Mouse (Mus musculus): ENCODE measurements around the gene Cdhr2. TPM values are rescaled to one million over a fixed set of nuclear protein-coding genes. Genes with fewer than 3 reads are reported as not detected.

The Cdhr2 gene
- polyA plus RNA-seq, 1 experiment from 2014 or later = 64.2 TPM

DNA sequence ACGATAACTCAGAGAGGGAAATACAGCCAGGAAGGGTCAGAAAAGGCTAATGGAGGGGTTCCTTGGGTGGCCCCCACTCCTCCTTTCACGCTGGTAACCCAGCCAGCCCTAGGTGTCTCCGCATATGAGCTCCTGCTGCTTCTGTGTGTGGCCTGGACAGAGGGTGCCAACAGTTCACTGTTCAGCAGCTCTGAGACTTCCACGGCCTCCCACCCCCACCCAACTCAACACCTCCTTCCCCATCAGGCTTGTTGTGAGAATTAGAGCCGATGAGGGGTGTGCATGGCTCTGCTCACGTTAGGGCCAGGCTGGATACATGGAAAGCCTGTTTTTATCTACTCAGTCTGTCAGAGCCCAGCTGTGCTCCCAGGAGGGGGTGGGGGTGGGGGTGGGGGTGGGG is 44.8 kb downstream of the Cdhr2 start:
- Histone ChIP-seq H3K27ac (ENCODE audit: low read length) (no peak overlapping the region), H3K27me3 (replicated peaks; ENCODE audit: control insufficient read depth, insufficient read depth, low read length) (peaks cover 27% of the 10 kb centered on the region), H3K4me3 (ENCODE audit: low read length) (no peak overlapping the region), H3K36me3 (ENCODE audit: control insufficient read depth, insufficient read depth, low read length) (no peaks in the 10 kb centered on the region), H3K9ac (ENCODE audit: low read depth, low read length) (no peak overlapping the region), H3K9me3 (ENCODE audit: control insufficient read depth, low read length) (no peaks in the 10 kb centered on the region), H3K4me2 (ENCODE audit: low read depth, low read length) (no peak overlapping the region), H3K4me1 (ENCODE audit: control insufficient read depth, insufficient read depth, low read length) (peaks cover 6% of the 10 kb centered on the region; the same call in 1 of the 2 replicates)
- ATAC-seq = no peak
- 43% methylated on average over 6 of the region's 6 CpGs for WGBS

DNA sequence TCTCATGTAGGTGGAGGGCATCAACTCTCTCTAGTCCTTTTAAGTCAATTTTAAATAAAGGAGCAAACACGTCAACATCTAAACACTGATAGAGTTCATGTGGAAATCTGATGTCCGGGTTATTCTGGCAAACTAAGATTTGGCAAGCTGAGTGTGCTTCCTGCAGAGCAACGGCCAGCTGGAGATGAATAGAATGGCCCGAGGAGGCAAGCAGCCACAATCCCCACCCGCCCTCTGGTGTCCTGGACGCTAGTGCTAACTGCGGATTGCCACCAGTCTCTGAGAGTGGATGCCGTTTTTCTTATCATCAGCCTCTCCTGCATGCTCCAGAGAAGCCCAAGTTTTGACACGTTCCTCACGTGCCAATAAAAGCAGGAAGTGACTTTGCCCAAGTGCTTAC is 45.6 kb downstream of the Cdhr2 start:
- Histone ChIP-seq H3K36me3 (ENCODE audit: control insufficient read depth, insufficient read depth, low read length) (no peaks in the 10 kb centered on the region), H3K27me3 (replicated peaks; ENCODE audit: control insufficient read depth, insufficient read depth, low read length) (peaks cover 27% of the 10 kb centered on the region), H3K9ac (ENCODE audit: low read depth, low read length) (no peak overlapping the region), H3K9me3 (ENCODE audit: control insufficient read depth, low read length) (no peaks in the 10 kb centered on the region), H3K4me1 (ENCODE audit: control insufficient read depth, insufficient read depth, low read length) (peaks cover 6% of the 10 kb centered on the region; the same call in 1 of the 2 replicates), H3K4me3 (ENCODE audit: low read length) (no peak overlapping the region), H3K27ac (ENCODE audit: low read length) (no peak overlapping the region), H3K4me2 (ENCODE audit: low read depth, low read length) (no peak overlapping the region)
- no peak for ATAC-seq
- 38% methylated on average over 10 of the region's 10 CpGs for WGBS

- no peak overlapping the region for H3K4me3 ChIP-seq (ENCODE audit: low read length)
- no peak overlapping the region for H3K27ac ChIP-seq (ENCODE audit: low read length)
- H3K36me3 ChIP-seq (ENCODE audit: control insufficient read depth, insufficient read depth, low read length) = no peaks in the 10 kb centered on the region
- 83% methylated on average over 8 of the region's 8 CpGs for WGBS
- no peaks in the 10 kb centered on the region for H3K9me3 ChIP-seq (ENCODE audit: control insufficient read depth, low read length)
- H3K27me3 ChIP-seq (replicated peaks; ENCODE audit: control insufficient read depth, insufficient read depth, low read length) = peaks cover 31% of the 10 kb centered on the region
- H3K4me2 ChIP-seq (ENCODE audit: low read depth, low read length) = no peak overlapping the region
- H3K4me1 ChIP-seq (ENCODE audit: control insufficient read depth, insufficient read depth, low read length) = peaks cover 6% of the 10 kb centered on the region; the same call in 1 of the 2 replicates
- no peak overlapping the region for H3K9ac ChIP-seq (ENCODE audit: low read depth, low read length)
- ATAC-seq = no peak
Observed at GRCm38 (mm10) chr13:54748190-54748589, 46.9 kb downstream of the Cdhr2 start.

DNA sequence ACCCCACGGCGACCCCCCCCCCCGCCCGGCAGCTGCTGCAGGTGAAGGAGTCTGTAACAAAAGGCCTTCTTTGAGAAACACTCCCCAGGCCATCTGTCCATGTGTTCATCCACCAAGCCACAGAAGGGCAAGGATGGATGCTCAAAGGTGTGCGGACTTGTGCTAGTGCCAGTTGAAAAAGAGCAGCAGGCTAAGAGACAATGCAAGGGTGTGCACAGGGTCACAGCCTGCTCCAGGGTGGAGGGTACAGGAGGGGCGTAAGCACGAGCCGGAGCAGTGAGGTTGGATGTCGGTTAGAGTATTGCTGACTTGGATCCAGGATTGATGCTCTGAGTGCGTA is 47.4 kb downstream of the Cdhr2 start:
- ATAC-seq = no peak

DNA sequence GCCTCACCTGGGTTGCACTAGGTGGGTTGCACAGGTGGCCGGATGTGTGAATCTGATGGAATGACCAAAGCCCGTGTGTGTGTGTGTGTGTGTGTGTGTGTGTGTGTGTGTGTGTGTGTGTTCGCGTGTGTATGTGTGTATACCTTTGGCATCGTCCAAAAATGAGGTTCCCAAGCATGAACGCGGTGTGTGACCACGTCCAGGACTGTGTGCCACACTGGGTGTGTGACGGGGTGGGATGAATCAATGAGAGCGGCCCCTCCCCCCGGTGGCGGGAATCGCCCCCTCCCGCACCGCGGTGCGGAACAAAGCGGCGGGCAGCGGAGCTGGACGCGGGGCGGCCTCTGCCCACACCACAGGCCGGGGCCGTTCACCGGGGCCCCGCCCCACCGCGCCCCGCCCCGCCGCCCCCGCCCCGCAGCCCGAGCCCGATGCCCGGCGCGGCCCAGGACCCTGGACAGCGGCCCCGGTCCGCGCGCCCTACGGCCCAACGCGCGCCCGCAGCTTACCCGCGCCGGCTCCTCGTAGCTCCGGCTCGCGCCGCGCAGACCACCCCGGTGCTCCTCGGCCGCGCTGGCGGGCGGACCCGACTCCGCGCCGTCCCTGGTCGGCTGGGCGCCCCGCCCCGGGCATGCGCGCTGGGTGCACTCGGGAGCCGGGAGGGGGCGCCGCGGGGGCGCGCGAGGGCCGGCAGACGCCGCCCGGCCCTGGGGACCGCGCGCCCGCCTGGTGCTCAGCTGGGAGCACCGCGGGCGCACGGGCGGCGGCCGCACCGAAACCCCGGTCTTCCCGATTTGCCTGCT is 48.0 kb downstream of the Cdhr2 start:
- Histone ChIP-seq H3K9me3 (ENCODE audit: control insufficient read depth, low read length) (no peaks in the 10 kb centered on the region), H3K27me3 (replicated peaks; ENCODE audit: control insufficient read depth, insufficient read depth, low read length) (peaks cover 32% of the 10 kb centered on the region), H3K4me3 (ENCODE audit: low read length) (peak overlapping the region; percentile 58), H3K36me3 (ENCODE audit: control insufficient read depth, insufficient read depth, low read length) (no peaks in the 10 kb centered on the region), H3K27ac (ENCODE audit: low read length) (no peak overlapping the region), H3K4me2 (ENCODE audit: low read depth, low read length) (peak overlapping the region; percentile 96), H3K4me1 (ENCODE audit: control insufficient read depth, insufficient read depth, low read length) (peaks cover 6% of the 10 kb centered on the region; the same call in 1 of the 2 replicates), H3K9ac (ENCODE audit: low read depth, low read length) (peak overlapping the region; percentile 26; the same call in 1 of the 2 replicates)
- 1% methylated on average over 66 of the region's 100 CpGs for WGBS
- peak; percentile 82 for ATAC-seq

More for the DNA sequence above, 47.4 kb downstream of the Cdhr2 start:
- Histone ChIP-seq H3K27ac (ENCODE audit: low read length) (no peak overlapping the region), H3K9ac (ENCODE audit: low read depth, low read length) (no peak overlapping the region), H3K9me3 (ENCODE audit: control insufficient read depth, low read length) (no peaks in the 10 kb centered on the region), H3K4me3 (ENCODE audit: low read length) (no peak overlapping the region), H3K4me2 (ENCODE audit: low read depth, low read length) (no peak overlapping the region; the same call in 1 of the 2 replicates), H3K36me3 (ENCODE audit: control insufficient read depth, insufficient read depth, low read length) (no peaks in the 10 kb centered on the region), H3K4me1 (ENCODE audit: control insufficient read depth, insufficient read depth, low read length) (peaks cover 6% of the 10 kb centered on the region; the same call in 1 of the 2 replicates), H3K27me3 (replicated peaks; ENCODE audit: control insufficient read depth, insufficient read depth, low read length) (peaks cover 32% of the 10 kb centered on the region)
- 50% methylated on average over 10 of the region's 10 CpGs for WGBS

GRCm38 (mm10) chr13:54749864-54750411 is 48.7 kb downstream of the Cdhr2 start, which contains the start of gene Gprin1:
Gene Gprin1 (minus strand): TSS chr13:54749874.
- no peaks in the 10 kb centered on the region for H3K9me3 ChIP-seq (ENCODE audit: control insufficient read depth, low read length)
- H3K4me1 ChIP-seq (ENCODE audit: control insufficient read depth, insufficient read depth, low read length) = peaks cover 6% of the 10 kb centered on the region; the same call in 1 of the 2 replicates
- no peak within 1 kb of the TSS for H3K27ac ChIP-seq (ENCODE audit: low read length)
- WGBS = 2% methylated on average over 29 of the region's 29 CpGs
- H3K4me2 ChIP-seq (ENCODE audit: low read depth, low read length) = peak within 1 kb of the TSS; percentile 96
- H3K36me3 ChIP-seq (ENCODE audit: control insufficient read depth, insufficient read depth, low read length) = no peaks in the 10 kb centered on the region
- ATAC-seq = peak; percentile 43
- H3K9ac ChIP-seq (ENCODE audit: low read depth, low read length) = peak within 1 kb of the TSS; percentile 26; the same call in 1 of the 2 replicates
- peak within 1 kb of the TSS; percentile 58 for H3K4me3 ChIP-seq (ENCODE audit: low read length)
- H3K27me3 ChIP-seq (replicated peaks; ENCODE audit: control insufficient read depth, insufficient read depth, low read length) = peaks cover 32% of the 10 kb centered on the region

DNA sequence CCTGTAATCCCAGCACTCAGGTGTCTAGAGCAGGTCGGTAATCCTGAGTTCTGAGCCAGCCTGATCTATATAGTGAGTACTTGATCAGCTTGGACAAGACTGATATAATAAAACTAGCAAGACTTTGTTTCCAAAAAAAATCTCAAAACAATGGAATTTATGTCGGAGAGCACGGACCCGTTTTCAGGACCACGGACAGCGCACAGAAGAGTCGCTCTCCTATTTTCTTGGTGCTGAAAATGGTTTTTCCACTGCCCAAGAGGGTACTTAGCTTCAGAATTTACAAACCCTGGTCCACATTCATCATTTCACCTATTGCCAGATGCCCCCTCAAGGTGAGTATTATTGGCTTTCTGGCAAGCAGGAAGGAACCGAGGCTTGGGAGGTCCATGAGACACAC is 49.4 kb downstream of the Cdhr2 start:
- Histone ChIP-seq H3K4me3 (ENCODE audit: low read length) (no peak overlapping the region), H3K27me3 (replicated peaks; ENCODE audit: control insufficient read depth, insufficient read depth, low read length) (peaks cover 32% of the 10 kb centered on the region), H3K4me2 (ENCODE audit: low read depth, low read length) (no peak overlapping the region), H3K9me3 (ENCODE audit: control insufficient read depth, low read length) (no peaks in the 10 kb centered on the region), H3K36me3 (ENCODE audit: control insufficient read depth, insufficient read depth, low read length) (no peaks in the 10 kb centered on the region), H3K4me1 (ENCODE audit: control insufficient read depth, insufficient read depth, low read length) (peaks cover 6% of the 10 kb centered on the region; the same call in 1 of the 2 replicates), H3K9ac (ENCODE audit: low read depth, low read length) (no peak overlapping the region), H3K27ac (ENCODE audit: low read length) (no peak overlapping the region)
- 5% methylated on average over 8 of the region's 8 CpGs for WGBS
- ATAC-seq = no peak

- 62% methylated on average over 10 of the region's 10 CpGs for WGBS
- H3K27me3 ChIP-seq (replicated peaks; ENCODE audit: control insufficient read depth, insufficient read depth, low read length) = peaks cover 30% of the 10 kb centered on the region
- no peaks in the 10 kb centered on the region for H3K36me3 ChIP-seq (ENCODE audit: control insufficient read depth, insufficient read depth, low read length)
- no peak for ATAC-seq
- peaks cover 8% of the 10 kb centered on the region for H3K4me1 ChIP-seq (ENCODE audit: control insufficient read depth, insufficient read depth, low read length)
- H3K4me2 ChIP-seq (ENCODE audit: low read depth, low read length) = no peak overlapping the region
- H3K9me3 ChIP-seq (ENCODE audit: control insufficient read depth, low read length) = no peaks in the 10 kb centered on the region
- no peak overlapping the region for H3K27ac ChIP-seq (ENCODE audit: low read length)
- no peak overlapping the region for H3K9ac ChIP-seq (ENCODE audit: low read depth, low read length)
- H3K4me3 ChIP-seq (ENCODE audit: low read length) = no peak overlapping the region
Observed at GRCm38 (mm10) chr13:54752656-54753055, 51.4 kb downstream of the Cdhr2 start.

GRCm38 (mm10) chr13:54753733-54754132 is 52.5 kb downstream of the Cdhr2 start:
- Histone ChIP-seq H3K9ac (ENCODE audit: low read depth, low read length) (no peak overlapping the region), H3K4me2 (ENCODE audit: low read depth, low read length) (no peak overlapping the region), H3K36me3 (ENCODE audit: control insufficient read depth, insufficient read depth, low read length) (no peaks in the 10 kb centered on the region), H3K9me3 (ENCODE audit: control insufficient read depth, low read length) (no peaks in the 10 kb centered on the region), H3K27me3 (replicated peaks; ENCODE audit: control insufficient read depth, insufficient read depth, low read length) (peaks cover 26% of the 10 kb centered on the region), H3K4me3 (ENCODE audit: low read length) (no peak overlapping the region), H3K4me1 (ENCODE audit: control insufficient read depth, insufficient read depth, low read length) (peaks cover 14% of the 10 kb centered on the region), H3K27ac (ENCODE audit: low read length) (no peak overlapping the region)
- ATAC-seq = no peak
- 57% methylated on average over 6 of the region's 6 CpGs for WGBS

Measured in intestine, embryonic 16.5 days (tissue).